Mouse (Mus musculus) forebrain, embryonic 15.5 days (tissue): Measurements from ENCODE around the gene 6430571L13Rik. TPM values are rescaled to one million over a fixed set of nuclear protein-coding genes. Genes with fewer than 3 reads are reported as not detected.

Source experiments
- ATAC-seq: fragments of 200-750 bp; cut with Nextera tagmentation; replicated peaks from 2 replicates; pipeline ENCODE4 v1.8.0; 2017; ENCODE audit warnings: mild to moderate bottlenecking, moderate TSS enrichment, moderate library complexity
- H3K27ac ChIP-seq: fragments of 300-500 bp; sonication (generic); replicated peaks from 2 replicates; pipeline ENCODE4 v1.5.1; 2015; ENCODE audit warnings: mild to moderate bottlenecking, inconsistent platforms
- H3K27me3 ChIP-seq: fragments of 300-500 bp; sonication (generic); 2 replicates; pipeline ENCODE4 v1.6.1; 2015; ENCODE audit warnings: inconsistent platforms
- H3K36me3 ChIP-seq: fragments of 300-500 bp; sonication (generic); 2 replicates; pipeline ENCODE4 v1.6.1; 2015; ENCODE audit warnings: mild to moderate bottlenecking, inconsistent platforms
- H3K4me1 ChIP-seq: fragments of 300-500 bp; sonication (generic); 2 replicates; pipeline ENCODE4 v1.6.1; 2015; ENCODE audit warnings: inconsistent platforms
- H3K4me2 ChIP-seq: fragments of 300-500 bp; sonication (generic); replicated peaks from 2 replicates; pipeline ENCODE4 v1.6.1; 2015; ENCODE audit warnings: mild to moderate bottlenecking, inconsistent platforms
- H3K4me3 ChIP-seq: fragments of 300-500 bp; sonication (generic); 2 replicates; pipeline ENCODE4 v1.5.1; 2015; ENCODE audit warnings: mild to moderate bottlenecking, inconsistent platforms
- H3K9ac ChIP-seq: fragments of 300-500 bp; sonication (generic); replicated peaks from 2 replicates; pipeline ENCODE4 v1.6.1; 2015; ENCODE audit warnings: mild to moderate bottlenecking, inconsistent platforms
- H3K9me3 ChIP-seq: fragments of 300-500 bp; sonication (generic); 2 replicates; pipeline ENCODE4 v1.6.1; 2016; ENCODE audit warnings: inconsistent platforms
- WGBS: fragments of 180-500 bp; shearing (Covaris S2); methylation state at CpG from one replicate; pipeline ENCODE4 v1.1.7; 2015; ENCODE audit warnings: mixed read lengths; 5-methylcytosine and 5-hydroxymethylcytosine counted together
- polyA plus RNA-seq: library from polyadenylated mRNA; unstranded; fragments of >200 nt; fragmentation: Nextera tagmentation; extraction: Ambion mirVana; gene quantifications from 2 replicates; pipeline ENCODE4 v1.2.1, GENCODE M21; 2015

The 6430571L13Rik gene
- polyA plus RNA-seq, 1 experiment from 2014 or later: 4.5 TPM

DNA sequence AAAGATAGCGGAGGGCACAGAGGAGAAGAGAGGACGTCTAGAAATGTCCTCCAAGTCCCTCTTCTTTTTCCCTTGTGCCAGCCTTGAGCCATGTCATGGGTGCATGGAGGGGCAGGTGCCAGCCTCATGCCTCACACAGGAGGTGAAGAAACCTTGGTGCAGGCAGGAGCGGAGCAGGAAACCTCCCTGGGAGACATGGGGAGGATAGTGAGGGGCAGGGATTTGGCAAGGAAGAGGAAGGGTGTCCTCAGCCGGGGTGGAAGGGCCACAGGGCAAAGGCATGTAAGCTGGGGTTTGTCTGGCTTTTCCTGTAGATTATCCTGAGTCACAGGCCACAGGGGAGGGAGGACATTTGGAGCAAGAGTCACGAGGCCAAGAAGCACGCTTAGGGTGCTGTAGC is 3.6 kb downstream of the 6430571L13Rik start:
- ATAC-seq: no peak

GRCm38 (mm10) chr9:107346081-107346480 is 5.7 kb downstream of the 6430571L13Rik start:
- no peak for ATAC-seq
- H3K27ac ChIP-seq: no peak overlapping the region
- H3K4me1 ChIP-seq: peaks cover 2% of the 10 kb centered on the region

More for the DNA sequence above, 3.6 kb downstream of the 6430571L13Rik start:
- H3K4me2 ChIP-seq: no peak overlapping the region
- H3K27me3 ChIP-seq: no peaks in the 10 kb centered on the region
- no peaks in the 10 kb centered on the region for H3K36me3 ChIP-seq
- H3K27ac ChIP-seq: no peak overlapping the region
- H3K9ac ChIP-seq: no peak overlapping the region
- 71% methylated on average over 6 of the region's 6 CpGs for WGBS
- no peak overlapping the region for H3K4me3 ChIP-seq
- H3K4me1 ChIP-seq: peaks cover 12% of the 10 kb centered on the region
- H3K9me3 ChIP-seq: no peaks in the 10 kb centered on the region

GRCm38 (mm10) chr9:107347586-107348183 is 7.3 kb downstream of the 6430571L13Rik start:
- Histone ChIP-seq H3K4me2 (no peak overlapping the region), H3K4me3 (no peak overlapping the region), H3K9me3 (no peaks in the 10 kb centered on the region), H3K27ac (no peak overlapping the region), H3K9ac (no peak overlapping the region), H3K36me3 (no peaks in the 10 kb centered on the region), H3K4me1 (no peaks in the 10 kb centered on the region), H3K27me3 (no peaks in the 10 kb centered on the region)
- WGBS: 81% methylated on average over 9 of the region's 9 CpGs
- ATAC-seq: no peak

More at GRCm38 (mm10) chr9:107346081-107346480, 5.7 kb downstream of the 6430571L13Rik start:
- Histone ChIP-seq H3K9ac (no peak overlapping the region), H3K4me3 (no peak overlapping the region), H3K27me3 (no peaks in the 10 kb centered on the region), H3K4me2 (no peak overlapping the region), H3K36me3 (no peaks in the 10 kb centered on the region), H3K9me3 (no peaks in the 10 kb centered on the region)
- WGBS: 94% methylated on average over 8 of the region's 8 CpGs

DNA sequence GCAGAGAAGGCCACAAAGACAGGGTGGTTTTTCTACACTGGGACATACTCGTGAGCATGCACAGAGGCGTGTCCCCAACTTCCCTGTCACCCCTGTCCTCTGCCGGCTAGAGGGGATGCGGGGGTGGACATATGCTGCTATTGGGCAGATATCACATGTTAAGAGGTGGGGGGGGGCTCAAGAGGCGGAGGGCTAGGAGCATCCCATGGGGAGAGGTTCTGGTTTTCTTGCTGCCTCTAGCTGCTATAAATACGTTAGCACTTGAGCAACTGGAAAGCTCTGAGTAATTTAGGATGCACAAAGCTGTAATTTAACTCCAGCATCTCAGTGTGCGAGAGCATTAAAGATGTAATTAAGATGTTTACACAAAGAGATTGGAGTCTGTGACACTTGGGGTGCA is 8.9 kb downstream of the 6430571L13Rik start:
- no peak for ATAC-seq
- no peak overlapping the region for H3K27ac ChIP-seq
- no peak overlapping the region for H3K4me2 ChIP-seq

GRCm38 (mm10) chr9:107354826-107355225 is 14.4 kb downstream of the 6430571L13Rik start:
- H3K4me2 ChIP-seq: no peak overlapping the region
- ATAC-seq: no peak
- H3K4me3 ChIP-seq: no peak overlapping the region
- H3K36me3 ChIP-seq: no peaks in the 10 kb centered on the region
- no peak overlapping the region for H3K9ac ChIP-seq
- peaks cover 9% of the 10 kb centered on the region; the same call in 1 of the 2 replicates for H3K27me3 ChIP-seq
- no peaks in the 10 kb centered on the region for H3K9me3 ChIP-seq
- H3K4me1 ChIP-seq: no peaks in the 10 kb centered on the region
- no peak overlapping the region for H3K27ac ChIP-seq
- 67% methylated on average over 1 of the region's 1 CpGs for WGBS

More for the DNA sequence above, 8.9 kb downstream of the 6430571L13Rik start:
- H3K27me3 ChIP-seq: no peaks in the 10 kb centered on the region
- H3K9ac ChIP-seq: no peak overlapping the region
- no peak overlapping the region for H3K4me3 ChIP-seq
- no peaks in the 10 kb centered on the region for H3K36me3 ChIP-seq
- no peaks in the 10 kb centered on the region for H3K4me1 ChIP-seq
- 67% methylated on average over 7 of the region's 7 CpGs for WGBS
- no peaks in the 10 kb centered on the region for H3K9me3 ChIP-seq

GRCm38 (mm10) chr9:107355870-107356765 is 15.7 kb downstream of the 6430571L13Rik start:
- 0 out of 2 replicates have a peak, but pooled peaks have one; percentile 20 for ATAC-seq
- H3K4me3 ChIP-seq: no peak overlapping the region
- H3K27ac ChIP-seq: no peak overlapping the region
- H3K27me3 ChIP-seq: peaks cover 9% of the 10 kb centered on the region; the same call in 1 of the 2 replicates
- no peak overlapping the region for H3K4me2 ChIP-seq
- H3K4me1 ChIP-seq: peaks cover 1% of the 10 kb centered on the region; the same call in 1 of the 2 replicates
- H3K9ac ChIP-seq: no peak overlapping the region
- H3K9me3 ChIP-seq: no peaks in the 10 kb centered on the region
- 49% methylated on average over 7 of the region's 7 CpGs for WGBS
- H3K36me3 ChIP-seq: no peaks in the 10 kb centered on the region

DNA sequence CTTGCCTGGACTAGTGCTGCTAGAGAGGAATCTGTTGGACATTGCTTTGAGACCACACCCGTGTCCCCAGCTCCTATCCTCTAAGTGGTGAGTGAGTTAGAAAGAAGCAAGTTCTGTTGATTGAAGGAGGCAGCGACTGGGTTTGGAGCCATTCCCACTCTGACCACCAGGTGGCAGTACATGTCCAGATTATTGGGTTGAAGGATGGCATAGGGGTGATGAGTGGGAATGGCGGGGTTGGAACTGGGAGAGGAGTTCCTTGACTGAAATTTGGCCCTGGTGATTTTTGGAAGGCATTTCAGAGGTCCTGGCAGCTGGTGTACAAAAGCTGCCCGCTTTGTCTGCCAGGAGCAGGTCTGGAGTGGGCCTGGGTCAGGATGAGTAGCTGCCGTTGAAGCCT is 17.2 kb downstream of the 6430571L13Rik start:
- no peak overlapping the region for H3K27ac ChIP-seq
- H3K9ac ChIP-seq: no peak overlapping the region
- peaks cover 9% of the 10 kb centered on the region; the same call in 1 of the 2 replicates for H3K27me3 ChIP-seq
- WGBS: 13% methylated on average over 5 of the region's 5 CpGs
- no peaks in the 10 kb centered on the region for H3K9me3 ChIP-seq
- H3K36me3 ChIP-seq: no peaks in the 10 kb centered on the region
- peak; percentile 55 for ATAC-seq
- no peak overlapping the region for H3K4me2 ChIP-seq
- peaks cover 5% of the 10 kb centered on the region; the same call in 1 of the 2 replicates for H3K4me1 ChIP-seq
- H3K4me3 ChIP-seq: no peak overlapping the region

GRCm38 (mm10) chr9:107360989-107361388 is 20.6 kb downstream of the 6430571L13Rik start:
- H3K4me3 ChIP-seq: no peak overlapping the region
- H3K27me3 ChIP-seq: peaks cover 21% of the 10 kb centered on the region
- WGBS: 11% methylated on average over 3 of the region's 3 CpGs
- ATAC-seq: no peak
- no peak overlapping the region for H3K9ac ChIP-seq
- no peak overlapping the region for H3K27ac ChIP-seq
- no peaks in the 10 kb centered on the region for H3K36me3 ChIP-seq
- no peaks in the 10 kb centered on the region for H3K9me3 ChIP-seq
- no peak overlapping the region for H3K4me2 ChIP-seq
- peaks cover 5% of the 10 kb centered on the region; the same call in 1 of the 2 replicates for H3K4me1 ChIP-seq

GRCm38 (mm10) chr9:107366644-107367043 is 26.2 kb downstream of the 6430571L13Rik start:
- 6% methylated on average over 3 of the region's 3 CpGs for WGBS
- H3K36me3 ChIP-seq: no peaks in the 10 kb centered on the region
- no peak overlapping the region for H3K27ac ChIP-seq
- no peak overlapping the region for H3K4me3 ChIP-seq
- H3K9ac ChIP-seq: no peak overlapping the region
- H3K27me3 ChIP-seq: peaks cover 16% of the 10 kb centered on the region
- no peak overlapping the region for H3K4me2 ChIP-seq
- no peaks in the 10 kb centered on the region for H3K9me3 ChIP-seq
- no peak for ATAC-seq
- H3K4me1 ChIP-seq: no peaks in the 10 kb centered on the region

DNA sequence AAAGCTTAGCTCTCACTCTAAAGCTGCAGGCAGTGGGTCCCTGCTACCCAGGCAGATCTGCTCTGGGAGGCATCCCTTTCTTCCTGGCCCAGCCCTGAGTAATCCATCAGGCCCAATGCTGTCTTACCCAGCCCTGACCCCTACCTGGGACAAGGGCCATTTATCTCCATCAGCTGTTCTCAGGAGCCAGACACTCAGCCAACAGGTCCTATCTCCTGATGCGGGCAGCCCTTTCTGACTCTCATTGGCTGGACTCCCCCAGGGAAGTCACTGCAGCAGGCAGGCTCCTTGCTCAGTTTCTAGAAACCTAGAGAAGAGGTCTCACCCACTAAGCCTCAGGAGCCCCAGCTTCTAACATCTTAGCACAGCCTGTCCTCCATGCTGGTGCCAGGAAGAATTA is 27.9 kb downstream of the 6430571L13Rik start:
- Histone ChIP-seq H3K36me3 (no peaks in the 10 kb centered on the region), H3K4me2 (no peak overlapping the region), H3K4me3 (no peak overlapping the region), H3K9ac (no peak overlapping the region), H3K9me3 (no peaks in the 10 kb centered on the region), H3K27ac (no peak overlapping the region), H3K4me1 (no peaks in the 10 kb centered on the region), H3K27me3 (peaks cover 16% of the 10 kb centered on the region)
- 94% methylated on average over 1 of the region's 1 CpGs for WGBS
- no peak for ATAC-seq

DNA sequence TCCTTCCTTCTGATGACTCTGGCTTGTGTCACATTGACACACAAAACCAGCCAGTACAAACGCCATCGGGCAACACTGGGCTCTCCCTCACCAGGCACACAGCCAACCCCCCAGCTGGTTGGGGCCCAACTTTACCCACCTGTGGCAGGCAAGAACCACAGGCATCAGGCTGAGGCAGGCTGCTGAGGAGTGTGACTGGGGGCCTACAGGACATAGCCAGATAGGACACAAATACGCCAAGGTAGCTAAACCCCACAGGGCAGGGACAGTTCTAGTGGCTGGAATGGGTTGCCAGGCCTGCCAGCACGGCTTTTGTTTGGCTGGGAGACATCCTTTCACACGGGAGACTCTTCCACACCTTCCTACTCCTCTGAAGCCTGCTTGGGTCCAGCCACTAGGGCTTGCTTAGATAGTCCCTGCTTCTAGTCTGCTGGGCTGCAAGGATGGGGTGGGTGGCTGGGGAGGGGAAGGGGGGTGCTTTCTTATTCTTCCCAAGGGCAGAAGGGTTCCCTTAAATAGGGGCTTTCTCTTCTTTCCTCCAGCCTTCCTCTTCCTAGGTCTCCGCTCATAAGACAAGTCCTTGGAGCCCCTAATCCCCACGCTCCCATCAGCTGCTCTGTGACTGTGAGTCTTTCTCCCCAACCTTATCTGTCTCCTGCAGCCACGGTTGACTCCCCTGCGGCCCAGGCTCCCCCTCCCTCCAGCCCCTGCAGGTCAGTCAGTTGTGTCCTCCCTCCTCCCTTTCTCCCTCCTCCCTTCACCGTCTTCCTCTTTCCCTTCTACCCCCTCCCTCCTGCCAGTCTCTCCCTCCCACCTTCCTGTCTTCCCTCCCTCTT is 29.1 kb downstream of the 6430571L13Rik start:
- H3K27me3 ChIP-seq: peaks cover 23% of the 10 kb centered on the region
- 46% methylated on average over 10 of the region's 10 CpGs for WGBS
- no peak overlapping the region for H3K4me2 ChIP-seq
- H3K27ac ChIP-seq: no peak overlapping the region
- no peak overlapping the region for H3K4me3 ChIP-seq
- H3K9me3 ChIP-seq: no peaks in the 10 kb centered on the region
- ATAC-seq: no peak
- no peaks in the 10 kb centered on the region for H3K36me3 ChIP-seq
- no peaks in the 10 kb centered on the region for H3K4me1 ChIP-seq
- H3K9ac ChIP-seq: no peak overlapping the region
